Mouse (Mus musculus): ENCODE results near the gene Fbxl17. TPM values are rescaled to one million over a fixed set of nuclear protein-coding genes. Genes with fewer than 3 reads are reported as not detected.

Gene Fbxl17
- polyA plus RNA-seq, 1 experiment from 2014 or later: 4.3 TPM

DNA sequence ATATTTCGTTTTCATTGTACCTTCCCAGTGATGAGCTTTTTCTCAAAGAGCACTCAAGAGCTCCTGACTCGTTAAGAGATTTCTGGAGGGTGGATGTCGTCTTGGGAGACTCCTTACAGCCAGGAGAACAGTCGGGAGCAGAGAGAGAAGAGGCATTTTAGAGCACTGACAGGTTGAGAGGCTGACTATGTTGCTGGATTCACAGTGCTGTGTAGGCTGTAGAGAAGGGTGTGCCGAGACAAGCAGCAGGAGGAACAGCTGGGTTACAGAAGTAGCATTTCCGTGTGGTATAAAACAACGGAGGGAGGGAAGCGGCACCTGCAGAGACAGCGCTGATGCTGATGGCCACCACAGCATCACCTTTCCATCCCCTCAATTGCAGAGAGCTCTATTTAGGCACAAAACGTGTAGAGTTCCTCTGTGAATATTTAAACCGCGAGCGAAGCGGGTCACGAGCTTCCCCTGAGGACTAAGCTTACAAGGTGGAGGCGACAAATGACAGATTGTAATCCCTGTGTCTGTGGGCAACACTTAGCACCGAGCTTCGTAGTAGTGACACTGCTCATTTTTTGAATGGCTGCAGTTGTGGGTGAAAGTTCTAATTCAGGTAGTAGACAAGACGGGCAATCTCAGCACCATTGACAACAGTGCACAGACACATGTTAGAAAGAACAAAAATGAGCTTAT, 385.3 kb downstream of the Fbxl17 start:
- H3K27me3 ChIP-seq (replicated peaks; ENCODE audit: control insufficient read depth, insufficient read depth, low read length): no peaks in the 10 kb centered on the region
- no peaks in the 10 kb centered on the region for H3K9me3 ChIP-seq (ENCODE audit: control insufficient read depth)
- H3K4me1 ChIP-seq (replicated peaks; ENCODE audit: control insufficient read depth, insufficient read depth, low read length): no peaks in the 10 kb centered on the region
- no peak overlapping the region for H3K4me3 ChIP-seq (ENCODE audit: low read depth, low read length)
- no peak overlapping the region for H3K9ac ChIP-seq (ENCODE audit: low read depth, low read length)
- no peak for ATAC-seq
- H3K4me2 ChIP-seq (replicated peaks; ENCODE audit: low read depth): no peak overlapping the region
- 92% methylated on average over 19 of the region's 19 CpGs for WGBS
- no peak overlapping the region for H3K27ac ChIP-seq (ENCODE audit: low read depth, low read length)
- no peaks in the 10 kb centered on the region for H3K36me3 ChIP-seq (ENCODE audit: control insufficient read depth, insufficient read depth)
- no peak for TF ChIP-seq CTCF (IDR thresholded peaks at IDR 0.05; ENCODE audit: low read depth)

DNA sequence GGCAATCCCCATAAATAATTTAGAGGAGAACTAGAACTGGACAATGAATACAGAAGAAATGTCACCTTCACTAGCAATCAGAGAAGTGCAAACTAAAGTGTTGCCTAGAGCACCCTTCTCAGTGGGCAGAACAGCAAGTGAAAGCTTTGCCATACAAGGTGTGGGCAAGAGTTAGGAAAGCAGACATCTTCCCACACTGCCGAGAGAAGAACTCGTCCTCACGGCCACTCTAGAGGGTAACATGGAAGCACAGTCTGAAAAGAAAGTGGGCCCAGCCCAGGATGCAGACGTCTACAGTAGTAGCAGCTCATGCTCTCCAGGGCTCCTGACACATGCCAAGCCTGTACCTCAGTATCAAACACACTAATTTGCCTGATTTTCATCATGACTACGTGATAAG, 387.0 kb downstream of the Fbxl17 start:
- Histone ChIP-seq H3K27ac (ENCODE audit: low read depth, low read length) (no peak overlapping the region), H3K4me1 (replicated peaks; ENCODE audit: control insufficient read depth, insufficient read depth, low read length) (no peaks in the 10 kb centered on the region), H3K27me3 (replicated peaks; ENCODE audit: control insufficient read depth, insufficient read depth, low read length) (no peaks in the 10 kb centered on the region), H3K4me2 (replicated peaks; ENCODE audit: low read depth) (no peak overlapping the region), H3K9me3 (ENCODE audit: control insufficient read depth) (no peaks in the 10 kb centered on the region), H3K9ac (ENCODE audit: low read depth, low read length) (no peak overlapping the region), H3K36me3 (ENCODE audit: control insufficient read depth, insufficient read depth) (no peaks in the 10 kb centered on the region), H3K4me3 (ENCODE audit: low read depth, low read length) (no peak overlapping the region)
- no peak for TF ChIP-seq CTCF (IDR thresholded peaks at IDR 0.05; ENCODE audit: low read depth)
- 90% methylated on average over 5 of the region's 5 CpGs for WGBS
- ATAC-seq: no peak

DNA sequence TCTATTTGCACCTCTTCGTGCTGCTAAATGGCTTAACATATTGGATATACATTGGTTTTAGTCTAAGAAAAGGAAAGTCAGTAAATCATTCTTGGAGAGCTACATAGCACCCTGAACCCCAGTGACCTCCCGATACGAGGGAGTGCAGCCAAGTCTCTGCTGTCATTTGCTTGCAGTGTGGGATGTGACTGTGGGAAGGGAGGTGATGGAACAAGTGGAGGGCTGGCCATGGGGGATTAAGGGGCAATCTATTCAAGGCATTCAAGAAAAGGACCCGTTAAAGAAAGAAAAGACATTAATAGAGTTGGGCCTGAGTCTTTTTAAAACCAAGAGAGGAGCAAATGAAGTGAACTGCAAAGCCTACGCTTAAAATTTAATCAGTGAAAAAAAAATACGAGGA, 388.8 kb downstream of the Fbxl17 start:
- no peaks in the 10 kb centered on the region for H3K27me3 ChIP-seq (replicated peaks; ENCODE audit: control insufficient read depth, insufficient read depth, low read length)
- no peak for ATAC-seq
- TF ChIP-seq CTCF (IDR thresholded peaks at IDR 0.05; ENCODE audit: low read depth): no peak
- WGBS: 53% methylated on average over 6 of the region's 6 CpGs
- no peaks in the 10 kb centered on the region for H3K36me3 ChIP-seq (ENCODE audit: control insufficient read depth, insufficient read depth)
- H3K9ac ChIP-seq (ENCODE audit: low read depth, low read length): no peak overlapping the region
- no peaks in the 10 kb centered on the region for H3K9me3 ChIP-seq (ENCODE audit: control insufficient read depth)
- H3K4me1 ChIP-seq (replicated peaks; ENCODE audit: control insufficient read depth, insufficient read depth, low read length): no peaks in the 10 kb centered on the region
- H3K27ac ChIP-seq (ENCODE audit: low read depth, low read length): no peak overlapping the region
- H3K4me2 ChIP-seq (replicated peaks; ENCODE audit: low read depth): no peak overlapping the region
- H3K4me3 ChIP-seq (ENCODE audit: low read depth, low read length): no peak overlapping the region

DNA sequence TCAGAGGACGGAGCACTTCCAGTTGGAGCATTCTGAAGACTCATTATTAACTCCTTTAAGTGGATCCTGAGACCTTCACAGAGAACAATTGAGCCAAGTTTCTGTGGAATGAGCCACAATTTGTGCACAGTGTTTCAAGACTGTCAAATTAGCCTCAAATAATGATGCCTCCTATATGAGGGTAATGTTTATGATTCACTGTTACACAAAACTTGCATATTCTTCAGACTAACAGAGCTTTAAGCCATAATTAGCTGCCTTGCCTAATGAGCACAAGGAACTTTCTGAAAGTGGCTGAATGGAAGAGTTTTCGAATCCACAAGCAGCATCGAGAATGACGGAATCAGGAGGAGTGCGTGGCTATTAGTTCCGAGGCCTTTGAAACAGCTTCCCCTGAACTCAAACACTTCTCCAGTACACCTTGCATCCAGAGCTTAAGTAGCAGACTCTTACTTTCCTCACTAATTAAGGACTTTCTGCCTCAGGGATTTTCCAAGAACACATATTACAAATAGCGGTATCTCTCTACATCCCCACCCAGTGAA, 389.5 kb downstream of the Fbxl17 start:
- WGBS: 91% methylated on average over 7 of the region's 7 CpGs
- no peak for ATAC-seq

DNA sequence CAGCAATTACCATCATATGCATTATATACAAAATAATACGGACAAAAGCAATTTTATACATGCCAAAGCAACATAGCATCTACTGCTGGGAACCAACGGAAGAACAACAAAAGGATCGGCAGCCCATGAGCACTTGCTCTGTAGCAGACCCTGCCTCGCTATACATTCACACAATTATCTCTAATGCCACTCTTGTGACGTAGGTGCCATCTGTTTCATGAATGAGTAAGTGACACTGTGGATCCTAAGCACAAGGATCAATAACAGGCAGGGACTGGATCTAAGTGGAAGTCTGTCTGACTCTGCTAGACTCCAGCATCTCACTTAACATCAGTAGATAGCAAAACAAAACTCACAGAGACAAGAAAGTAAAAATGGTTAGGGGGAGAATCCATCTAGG, 391.8 kb downstream of the Fbxl17 start:
- Histone ChIP-seq H3K4me2 (replicated peaks; ENCODE audit: low read depth) (no peak overlapping the region), H3K27ac (ENCODE audit: low read depth, low read length) (no peak overlapping the region), H3K4me3 (ENCODE audit: low read depth, low read length) (no peak overlapping the region), H3K4me1 (replicated peaks; ENCODE audit: control insufficient read depth, insufficient read depth, low read length) (no peaks in the 10 kb centered on the region), H3K9ac (ENCODE audit: low read depth, low read length) (no peak overlapping the region), H3K36me3 (ENCODE audit: control insufficient read depth, insufficient read depth) (no peaks in the 10 kb centered on the region), H3K9me3 (ENCODE audit: control insufficient read depth) (no peaks in the 10 kb centered on the region), H3K27me3 (replicated peaks; ENCODE audit: control insufficient read depth, insufficient read depth, low read length) (no peaks in the 10 kb centered on the region)
- WGBS: 91% methylated on average over 5 of the region's 5 CpGs
- ATAC-seq: no peak
- no peak for TF ChIP-seq CTCF (IDR thresholded peaks at IDR 0.05; ENCODE audit: low read depth)

More for the DNA sequence above, 389.5 kb downstream of the Fbxl17 start:
- Histone ChIP-seq H3K27me3 (replicated peaks; ENCODE audit: control insufficient read depth, insufficient read depth, low read length) (no peaks in the 10 kb centered on the region), H3K36me3 (ENCODE audit: control insufficient read depth, insufficient read depth) (no peaks in the 10 kb centered on the region), H3K4me3 (ENCODE audit: low read depth, low read length) (no peak overlapping the region), H3K27ac (ENCODE audit: low read depth, low read length) (no peak overlapping the region), H3K4me1 (replicated peaks; ENCODE audit: control insufficient read depth, insufficient read depth, low read length) (no peaks in the 10 kb centered on the region), H3K9me3 (ENCODE audit: control insufficient read depth) (no peaks in the 10 kb centered on the region), H3K4me2 (replicated peaks; ENCODE audit: low read depth) (no peak overlapping the region), H3K9ac (ENCODE audit: low read depth, low read length) (no peak overlapping the region)
- no peak for TF ChIP-seq CTCF (IDR thresholded peaks at IDR 0.05; ENCODE audit: low read depth)

DNA sequence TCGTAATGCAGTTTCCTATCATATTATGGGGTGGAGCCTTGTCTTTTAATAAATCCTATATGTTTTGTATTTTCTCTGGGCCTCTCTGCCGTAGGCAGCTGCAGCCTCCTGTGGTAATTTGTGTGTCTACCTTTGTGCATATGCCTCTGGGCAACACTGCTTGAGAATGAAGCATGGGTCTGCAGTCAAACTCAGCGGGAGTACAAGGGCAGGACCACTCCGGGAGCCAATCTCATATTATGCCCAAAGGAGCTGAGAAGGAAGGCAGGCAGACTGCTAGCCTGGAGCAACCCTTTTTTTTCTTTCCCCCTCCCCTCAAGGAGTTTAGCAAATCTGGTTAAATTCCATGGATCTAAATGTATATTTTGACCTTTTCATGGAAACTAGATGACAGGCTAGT, 392.3 kb downstream of the Fbxl17 start:
- Histone ChIP-seq H3K9ac (ENCODE audit: low read depth, low read length) (no peak overlapping the region), H3K36me3 (ENCODE audit: control insufficient read depth, insufficient read depth) (no peaks in the 10 kb centered on the region), H3K27me3 (replicated peaks; ENCODE audit: control insufficient read depth, insufficient read depth, low read length) (no peaks in the 10 kb centered on the region), H3K4me1 (replicated peaks; ENCODE audit: control insufficient read depth, insufficient read depth, low read length) (no peaks in the 10 kb centered on the region), H3K9me3 (ENCODE audit: control insufficient read depth) (no peaks in the 10 kb centered on the region), H3K4me3 (ENCODE audit: low read depth, low read length) (no peak overlapping the region), H3K27ac (ENCODE audit: low read depth, low read length) (no peak overlapping the region), H3K4me2 (replicated peaks; ENCODE audit: low read depth) (no peak overlapping the region)
- WGBS: 97% methylated on average over 4 of the region's 4 CpGs
- no peak for TF ChIP-seq CTCF (IDR thresholded peaks at IDR 0.05; ENCODE audit: low read depth)
- ATAC-seq: no peak

Data from intestine, postnatal 0 days (tissue).